Mouse (Mus musculus) hindbrain, embryonic 13.5 days (tissue): ENCODE results near the gene Macrod2. TPM values are rescaled to one million over a fixed set of nuclear protein-coding genes. Genes with fewer than 3 reads are reported as not detected.

ENCODE experiments used
- ATAC-seq: fragments of 200-750 bp; cut with Nextera tagmentation; 2 replicates; pipeline ENCODE4 v1.8.0; 2017; ENCODE audit warnings: moderate TSS enrichment; ENCODE audit not compliant: low FRiP score
- H3K27ac ChIP-seq: fragments of 300-500 bp; sonication (generic); 2 replicates; pipeline ENCODE4 v1.5.1; 2015; ENCODE audit warnings: inconsistent platforms, mild to moderate bottlenecking, moderate library complexity
- H3K27me3 ChIP-seq: fragments of 300-500 bp; sonication (generic); 2 replicates; pipeline ENCODE4 v1.6.1; 2015; ENCODE audit warnings: mild to moderate bottlenecking, inconsistent platforms
- H3K36me3 ChIP-seq: fragments of 300-500 bp; sonication (generic); 2 replicates; pipeline ENCODE4 v1.6.1; 2015; ENCODE audit warnings: mild to moderate bottlenecking, inconsistent platforms
- H3K4me1 ChIP-seq: fragments of 300-500 bp; sonication (generic); replicated peaks from 2 replicates; pipeline ENCODE4 v1.6.1; 2015; ENCODE audit warnings: inconsistent platforms
- H3K4me2 ChIP-seq: fragments of 300-500 bp; sonication (generic); 2 replicates; pipeline ENCODE4 v1.6.1; 2015; ENCODE audit warnings: inconsistent platforms, mild to moderate bottlenecking, moderate library complexity
- H3K4me3 ChIP-seq: fragments of 300-500 bp; sonication (generic); 2 replicates; pipeline ENCODE4 v1.5.1; 2015; ENCODE audit warnings: mild to moderate bottlenecking, inconsistent platforms
- H3K9ac ChIP-seq: fragments of 300-500 bp; sonication (generic); 2 replicates; pipeline ENCODE4 v1.6.1; 2015; ENCODE audit warnings: mild to moderate bottlenecking, inconsistent platforms
- H3K9me3 ChIP-seq: fragments of 300-500 bp; sonication (generic); 2 replicates; pipeline ENCODE4 v1.6.1; 2016; ENCODE audit warnings: inconsistent platforms
- WGBS: fragments of 180-500 bp; shearing (Covaris S2); methylation state at CpG from one replicate; pipeline ENCODE4 v1.1.7; 2015; 5-methylcytosine and 5-hydroxymethylcytosine counted together
- polyA plus RNA-seq: library from polyadenylated mRNA; unstranded; fragments of >200 nt; fragmentation: Nextera tagmentation; extraction: Ambion mirVana; gene quantifications from 2 replicates; pipeline ENCODE4 v1.2.1, GENCODE M21; 2015

Gene Macrod2
- polyA plus RNA-seq, 1 experiment from 2014 or later, result 74.7 TPM

GRCm38 (mm10) chr2:141913894-141914293 lies 1518.8 kb downstream of the Macrod2 start:
- Histone ChIP-seq H3K9me3 (no peaks in the 10 kb centered on the region), H3K9ac (no peak overlapping the region), H3K4me3 (no peak overlapping the region), H3K27me3 (no peaks in the 10 kb centered on the region), H3K4me2 (no peak overlapping the region), H3K4me1 (peaks cover 13% of the 10 kb centered on the region; the same call in 1 of the 2 replicates), H3K27ac (peak overlapping the region; percentile 52; the same call in 1 of the 2 replicates), H3K36me3 (no peaks in the 10 kb centered on the region)
- 57% methylated on average over 6 of the region's 6 CpGs for WGBS
- ATAC-seq, result peak; percentile 57; the same call in 1 of the 2 replicates

GRCm38 (mm10) chr2:141920377-141920992 lies 1525.4 kb downstream of the Macrod2 start:
- 80% methylated on average over 2 of the region's 2 CpGs for WGBS
- ATAC-seq, result no peak
- no peak overlapping the region for H3K9ac ChIP-seq
- H3K4me2 ChIP-seq, result no peak overlapping the region
- no peaks in the 10 kb centered on the region for H3K4me1 ChIP-seq
- H3K9me3 ChIP-seq, result no peaks in the 10 kb centered on the region
- H3K4me3 ChIP-seq, result no peak overlapping the region
- H3K27me3 ChIP-seq, result no peaks in the 10 kb centered on the region
- no peaks in the 10 kb centered on the region for H3K36me3 ChIP-seq
- H3K27ac ChIP-seq, result no peak overlapping the region

- H3K36me3 ChIP-seq, result no peaks in the 10 kb centered on the region
- no peak overlapping the region for H3K4me2 ChIP-seq
- no peaks in the 10 kb centered on the region for H3K9me3 ChIP-seq
- 85% methylated on average over 2 of the region's 2 CpGs for WGBS
- H3K27ac ChIP-seq, result no peak overlapping the region
- no peak overlapping the region for H3K9ac ChIP-seq
- no peak overlapping the region for H3K4me3 ChIP-seq
- H3K27me3 ChIP-seq, result no peaks in the 10 kb centered on the region
- H3K4me1 ChIP-seq, result no peaks in the 10 kb centered on the region
- no peak for ATAC-seq
These were observed 1540.0 kb downstream of the Macrod2 start for GRCm38 (mm10) chr2:141935130-141935529.

GRCm38 (mm10) chr2:141954795-141955194 lies 1559.7 kb downstream of the Macrod2 start:
- Histone ChIP-seq H3K36me3 (no peaks in the 10 kb centered on the region), H3K4me1 (peaks cover 6% of the 10 kb centered on the region), H3K27me3 (no peaks in the 10 kb centered on the region), H3K4me2 (no peak overlapping the region), H3K9me3 (no peaks in the 10 kb centered on the region), H3K9ac (no peak overlapping the region), H3K4me3 (no peak overlapping the region), H3K27ac (no peak overlapping the region)
- ATAC-seq, result no peak
- WGBS, result 28% methylated on average over 1 of the region's 1 CpGs

GRCm38 (mm10) chr2:141955197-141955596 lies 1560.1 kb downstream of the Macrod2 start:
- Histone ChIP-seq H3K36me3 (no peaks in the 10 kb centered on the region), H3K4me2 (no peak overlapping the region), H3K27ac (no peak overlapping the region), H3K4me3 (no peak overlapping the region), H3K27me3 (no peaks in the 10 kb centered on the region), H3K9me3 (no peaks in the 10 kb centered on the region), H3K9ac (no peak overlapping the region), H3K4me1 (peaks cover 6% of the 10 kb centered on the region)
- peak; percentile 80; the same call in 1 of the 2 replicates for ATAC-seq
- WGBS, result 5% methylated on average over 3 of the region's 3 CpGs

- Histone ChIP-seq H3K27me3 (no peaks in the 10 kb centered on the region), H3K9ac (no peak overlapping the region), H3K36me3 (no peaks in the 10 kb centered on the region), H3K27ac (no peak overlapping the region), H3K4me2 (no peak overlapping the region), H3K4me3 (no peak overlapping the region), H3K9me3 (no peaks in the 10 kb centered on the region), H3K4me1 (no peaks in the 10 kb centered on the region)
- WGBS, result 74% methylated on average over 1 of the region's 1 CpGs
- no peak for ATAC-seq
These were observed 1567.8 kb downstream of the Macrod2 start for GRCm38 (mm10) chr2:141962868-141963267.

- Histone ChIP-seq H3K9ac (no peak overlapping the region), H3K4me3 (no peak overlapping the region), H3K27ac (no peak overlapping the region), H3K27me3 (no peaks in the 10 kb centered on the region), H3K9me3 (0 out of 2 replicates have a peak, but pooled peaks cover 4% of the 10 kb centered on the region), H3K36me3 (no peaks in the 10 kb centered on the region), H3K4me1 (no peaks in the 10 kb centered on the region), H3K4me2 (no peak overlapping the region)
- no peak for ATAC-seq
- 87% methylated on average over 7 of the region's 7 CpGs for WGBS
These were observed 1588.7 kb downstream of the Macrod2 start for GRCm38 (mm10) chr2:141983664-141984395.

- no peaks in the 10 kb centered on the region for H3K27me3 ChIP-seq
- peak; percentile 63; the same call in 1 of the 2 replicates for ATAC-seq
These were observed 1603.8 kb downstream of the Macrod2 start for GRCm38 (mm10) chr2:141998901-141999300.

GRCm38 (mm10) chr2:142024534-142025155 lies 1629.5 kb downstream of the Macrod2 start:
- WGBS, result 91% methylated on average over 4 of the region's 4 CpGs
- no peak overlapping the region for H3K27ac ChIP-seq
- ATAC-seq, result no peak
- H3K4me3 ChIP-seq, result no peak overlapping the region
- no peak overlapping the region for H3K4me2 ChIP-seq
- no peaks in the 10 kb centered on the region for H3K4me1 ChIP-seq
- no peaks in the 10 kb centered on the region for H3K27me3 ChIP-seq
- H3K9me3 ChIP-seq, result no peaks in the 10 kb centered on the region
- no peak overlapping the region for H3K9ac ChIP-seq
- no peaks in the 10 kb centered on the region for H3K36me3 ChIP-seq

More at GRCm38 (mm10) chr2:141998901-141999300, 1603.8 kb downstream of the Macrod2 start:
- no peak overlapping the region for H3K4me3 ChIP-seq
- H3K9ac ChIP-seq, result no peak overlapping the region
- H3K4me1 ChIP-seq, result no peaks in the 10 kb centered on the region
- WGBS, result 70% methylated on average over 6 of the region's 6 CpGs
- H3K27ac ChIP-seq, result no peak overlapping the region
- no peaks in the 10 kb centered on the region for H3K36me3 ChIP-seq
- no peaks in the 10 kb centered on the region for H3K9me3 ChIP-seq
- no peak overlapping the region for H3K4me2 ChIP-seq

- no peaks in the 10 kb centered on the region for H3K9me3 ChIP-seq
- no peak overlapping the region for H3K4me2 ChIP-seq
- H3K27ac ChIP-seq, result no peak overlapping the region
- no peaks in the 10 kb centered on the region for H3K4me1 ChIP-seq
- H3K9ac ChIP-seq, result no peak overlapping the region
- no peaks in the 10 kb centered on the region for H3K36me3 ChIP-seq
- ATAC-seq, result no peak
- no peaks in the 10 kb centered on the region for H3K27me3 ChIP-seq
- H3K4me3 ChIP-seq, result no peak overlapping the region
These were observed 1631.6 kb downstream of the Macrod2 start for GRCm38 (mm10) chr2:142026721-142027120.

- no peaks in the 10 kb centered on the region for H3K9me3 ChIP-seq
- H3K27ac ChIP-seq, result no peak overlapping the region
- 27% methylated on average over 10 of the region's 10 CpGs for WGBS
- no peaks in the 10 kb centered on the region for H3K27me3 ChIP-seq
- no peak overlapping the region for H3K9ac ChIP-seq
- H3K4me1 ChIP-seq, result no peaks in the 10 kb centered on the region
- no peak overlapping the region for H3K4me3 ChIP-seq
- no peaks in the 10 kb centered on the region for H3K36me3 ChIP-seq
- no peak for ATAC-seq
- 0 out of 2 replicates have a peak overlapping the region, but pooled peaks have one; percentile 17 for H3K4me2 ChIP-seq
These were observed 1635.9 kb downstream of the Macrod2 start for GRCm38 (mm10) chr2:142030756-142031646.

GRCm38 (mm10) chr2:142055576-142055975 lies 1660.5 kb downstream of the Macrod2 start:
- no peak for ATAC-seq
- 91% methylated on average over 6 of the region's 6 CpGs for WGBS
- H3K36me3 ChIP-seq, result no peaks in the 10 kb centered on the region
- no peak overlapping the region for H3K27ac ChIP-seq
- no peaks in the 10 kb centered on the region for H3K27me3 ChIP-seq
- no peak overlapping the region for H3K9ac ChIP-seq
- no peak overlapping the region for H3K4me2 ChIP-seq
- H3K9me3 ChIP-seq, result no peaks in the 10 kb centered on the region
- H3K4me3 ChIP-seq, result no peak overlapping the region
- peaks cover 14% of the 10 kb centered on the region for H3K4me1 ChIP-seq
